Mouse (Mus musculus) hindbrain, embryonic 12.5 days (tissue): ENCODE results near the gene Fam219a. TPM values are rescaled to one million over a fixed set of nuclear protein-coding genes. Genes with fewer than 3 reads are reported as not detected.

Source experiments
- ATAC-seq: fragments of 200-750 bp; cut with Nextera tagmentation; 2 replicates; pipeline ENCODE4 v1.8.0; 2017; ENCODE audit warnings: moderate TSS enrichment; ENCODE audit not compliant: low FRiP score
- H3K27ac ChIP-seq: fragments of 300-500 bp; sonication (generic); 2 replicates; pipeline ENCODE4 v1.5.1; 2016; ENCODE audit warnings: mild to moderate bottlenecking
- H3K27me3 ChIP-seq: fragments of 300-500 bp; sonication (generic); 2 replicates; pipeline ENCODE4 v1.6.1; 2016; ENCODE audit warnings: mild to moderate bottlenecking
- H3K36me3 ChIP-seq: fragments of 300-500 bp; sonication (generic); 2 replicates; pipeline ENCODE4 v1.6.1; 2016; ENCODE audit warnings: mild to moderate bottlenecking
- H3K4me1 ChIP-seq: fragments of 300-500 bp; sonication (generic); 2 replicates; pipeline ENCODE4 v1.6.1; 2016
- H3K4me2 ChIP-seq: fragments of 300-500 bp; sonication (generic); replicated peaks from 2 replicates; pipeline ENCODE4 v1.6.1; 2016; ENCODE audit warnings: mild to moderate bottlenecking
- H3K4me3 ChIP-seq: fragments of 300-500 bp; sonication (generic); 2 replicates; pipeline ENCODE4 v1.5.1; 2016; ENCODE audit warnings: mild to moderate bottlenecking
- H3K9ac ChIP-seq: fragments of 300-500 bp; sonication (generic); 2 replicates; pipeline ENCODE4 v1.6.1; 2016; ENCODE audit warnings: mild to moderate bottlenecking, moderate library complexity
- H3K9me3 ChIP-seq: fragments of 300-500 bp; sonication (generic); replicated peaks from 2 replicates; pipeline ENCODE4 v1.6.1; 2016; ENCODE audit warnings: mild to moderate bottlenecking
- whole genome bisulfite sequencing: fragments of 180-500 bp; shearing (Covaris S2); methylation state at CpG from one replicate; pipeline ENCODE4 v1.1.7; 2016; 5-methylcytosine and 5-hydroxymethylcytosine counted together
- polyA plus RNA-seq: library from polyadenylated mRNA; unstranded; fragments of >200 nt; fragmentation: Nextera tagmentation; extraction: Ambion mirVana; gene quantifications from 2 replicates; pipeline ENCODE4 v1.2.1, GENCODE M21; 2016

The Fam219a gene
- polyA plus RNA-seq, 1 experiment from 2014 or later = 12.5 TPM

GRCm38 (mm10) chr4:41480254-41480653, 89.1 kb downstream of the Fam219a start:
- H3K36me3 ChIP-seq = peaks cover 20% of the 10 kb centered on the region; the same call in 1 of the 2 replicates
- no peaks in the 10 kb centered on the region for H3K9me3 ChIP-seq
- 83% methylated on average over 8 of the region's 8 CpGs for WGBS
- no peaks in the 10 kb centered on the region for H3K27me3 ChIP-seq
- H3K4me2 ChIP-seq = no peak overlapping the region
- H3K9ac ChIP-seq = no peak overlapping the region
- H3K4me1 ChIP-seq = no peaks in the 10 kb centered on the region
- ATAC-seq = no peak
- no peak overlapping the region for H3K27ac ChIP-seq
- no peak overlapping the region for H3K4me3 ChIP-seq

- H3K27me3 ChIP-seq = no peaks in the 10 kb centered on the region
- no peak overlapping the region for H3K27ac ChIP-seq
- WGBS = 96% methylated on average over 1 of the region's 1 CpGs
- no peak for ATAC-seq
- H3K4me3 ChIP-seq = no peak overlapping the region
- H3K4me1 ChIP-seq = no peaks in the 10 kb centered on the region
- H3K36me3 ChIP-seq = peaks cover 20% of the 10 kb centered on the region; the same call in 1 of the 2 replicates
- H3K9me3 ChIP-seq = no peaks in the 10 kb centered on the region
- H3K9ac ChIP-seq = no peak overlapping the region
- H3K4me2 ChIP-seq = no peak overlapping the region
Observed at GRCm38 (mm10) chr4:41479456-41479804, 89.9 kb downstream of the Fam219a start.

GRCm38 (mm10) chr4:41478751-41479455, 90.4 kb downstream of the Fam219a start:
- WGBS = 63% methylated on average over 4 of the region's 4 CpGs

GRCm38 (mm10) chr4:41477648-41478160, 91.6 kb downstream of the Fam219a start:
- WGBS = 87% methylated on average over 9 of the region's 9 CpGs
- Histone ChIP-seq H3K27ac (no peak overlapping the region), H3K27me3 (no peaks in the 10 kb centered on the region), H3K36me3 (peaks cover 20% of the 10 kb centered on the region; the same call in 1 of the 2 replicates), H3K4me2 (no peak overlapping the region), H3K4me1 (no peaks in the 10 kb centered on the region), H3K9me3 (no peaks in the 10 kb centered on the region), H3K9ac (no peak overlapping the region), H3K4me3 (no peak overlapping the region)
- no peak for ATAC-seq

More at GRCm38 (mm10) chr4:41478751-41479455, 90.4 kb downstream of the Fam219a start:
- H3K4me3 ChIP-seq = no peak overlapping the region
- H3K36me3 ChIP-seq = peaks cover 20% of the 10 kb centered on the region; the same call in 1 of the 2 replicates
- no peak overlapping the region for H3K9ac ChIP-seq
- H3K4me1 ChIP-seq = no peaks in the 10 kb centered on the region
- no peaks in the 10 kb centered on the region for H3K27me3 ChIP-seq
- H3K9me3 ChIP-seq = no peaks in the 10 kb centered on the region
- ATAC-seq = no peak
- H3K27ac ChIP-seq = no peak overlapping the region
- H3K4me2 ChIP-seq = no peak overlapping the region

- Histone ChIP-seq H3K4me1 (peaks cover 29% of the 10 kb centered on the region), H3K27me3 (no peaks in the 10 kb centered on the region), H3K27ac (peak overlapping the region; percentile 72), H3K9ac (no peak overlapping the region), H3K4me2 (no peak overlapping the region), H3K36me3 (no peaks in the 10 kb centered on the region), H3K9me3 (no peaks in the 10 kb centered on the region), H3K4me3 (no peak overlapping the region)
- ATAC-seq = no peak
- WGBS = 79% methylated on average over 1 of the region's 1 CpGs
Observed at GRCm38 (mm10) chr4:41471384-41471689, 98.0 kb downstream of the Fam219a start.

GRCm38 (mm10) chr4:41470684-41471383, 98.5 kb downstream of the Fam219a start:
- Histone ChIP-seq H3K27me3 (no peaks in the 10 kb centered on the region), H3K9me3 (no peaks in the 10 kb centered on the region), H3K36me3 (no peaks in the 10 kb centered on the region), H3K4me1 (peaks cover 31% of the 10 kb centered on the region), H3K4me2 (no peak overlapping the region), H3K27ac (peak overlapping the region; percentile 72), H3K4me3 (no peak overlapping the region), H3K9ac (no peak overlapping the region)
- 24% methylated on average over 5 of the region's 5 CpGs for WGBS
- peak; percentile 76 for ATAC-seq

- H3K4me2 ChIP-seq = no peak overlapping the region
- H3K9me3 ChIP-seq = no peaks in the 10 kb centered on the region
- H3K27ac ChIP-seq = peak overlapping the region; percentile 72
- 0 out of 2 replicates have a peak, but pooled peaks have one; percentile 3 for ATAC-seq
- no peak overlapping the region for H3K9ac ChIP-seq
- H3K4me3 ChIP-seq = no peak overlapping the region
- no peaks in the 10 kb centered on the region for H3K27me3 ChIP-seq
- H3K4me1 ChIP-seq = peaks cover 32% of the 10 kb centered on the region
- WGBS = 49% methylated on average over 7 of the region's 7 CpGs
- H3K36me3 ChIP-seq = no peaks in the 10 kb centered on the region
Observed at GRCm38 (mm10) chr4:41470051-41470683, 99.2 kb downstream of the Fam219a start.

- H3K27ac ChIP-seq = peak overlapping the region; percentile 32; the same call in 1 of the 2 replicates
- H3K36me3 ChIP-seq = no peaks in the 10 kb centered on the region
- H3K4me3 ChIP-seq = no peak overlapping the region
- no peaks in the 10 kb centered on the region for H3K9me3 ChIP-seq
- H3K4me2 ChIP-seq = no peak overlapping the region
- no peak for ATAC-seq
- H3K4me1 ChIP-seq = peaks cover 32% of the 10 kb centered on the region
- H3K9ac ChIP-seq = no peak overlapping the region
- no peaks in the 10 kb centered on the region for H3K27me3 ChIP-seq
- 79% methylated on average over 10 of the region's 10 CpGs for WGBS
Observed at GRCm38 (mm10) chr4:41469199-41469598, 100.1 kb downstream of the Fam219a start.

GRCm38 (mm10) chr4:41468396-41469080, 100.8 kb downstream of the Fam219a start:
- 60% methylated on average over 17 of the region's 17 CpGs for WGBS
- Histone ChIP-seq H3K36me3 (no peaks in the 10 kb centered on the region), H3K4me3 (no peak overlapping the region), H3K4me2 (no peak overlapping the region), H3K4me1 (peaks cover 37% of the 10 kb centered on the region), H3K9ac (no peak overlapping the region), H3K27ac (0 out of 2 replicates have a peak overlapping the region, but pooled peaks have one; percentile 32), H3K27me3 (no peaks in the 10 kb centered on the region), H3K9me3 (no peaks in the 10 kb centered on the region)
- ATAC-seq = no peak

Other genes starting within 250 kb of the Fam219a start
- gene Ubap1, start 220.5 kb downstream of the Fam219a start, polyA plus RNA-seq = 78.1 and 88.0 TPM in 2 replicates
- gene Kif24, start 104.7 kb downstream of the Fam219a start, polyA plus RNA-seq = 9.5 and 9.6 TPM in 2 replicates
- gene Nudt2, start 104.4 kb downstream of the Fam219a start, polyA plus RNA-seq = 56.9 and 59.5 TPM in 2 replicates
- 10.1 and 11.9 TPM in 2 replicates for gene AI464131, start 66.5 kb downstream of the Fam219a start, polyA plus RNA-seq
- 11.3 and 12.9 TPM in 2 replicates for gene 1110017D15Rik, start 52.2 kb downstream of the Fam219a start, polyA plus RNA-seq
- gene Dnaic1, start 237 bp upstream of the Fam219a start, polyA plus RNA-seq = 2.3 and 2.8 TPM in 2 replicates
- gene Enho, start 70.8 kb upstream of the Fam219a start, polyA plus RNA-seq = 73.6 and 78.6 TPM in 2 replicates
- 28.8 and 35.9 TPM in 2 replicates for gene Cntfr, start 127.6 kb upstream of the Fam219a start, polyA plus RNA-seq
- gene Il11ra1, start 130.5 kb upstream of the Fam219a start, polyA plus RNA-seq = 125 and 141 TPM in 2 replicates
- 55.6 and 66.5 TPM in 2 replicates for gene Rpp25l, start 144.0 kb upstream of the Fam219a start, polyA plus RNA-seq
- 191 and 199 TPM in 2 replicates for gene Dctn3, start 153.6 kb upstream of the Fam219a start, polyA plus RNA-seq
- 1.1 TPM in 2 replicates for gene Arid3c, start 161.6 kb upstream of the Fam219a start, polyA plus RNA-seq
- gene Galt, start 185.7 kb upstream of the Fam219a start, polyA plus RNA-seq = 31.0 and 33.4 TPM in 2 replicates
- 54.2 and 58.9 TPM in 2 replicates for gene Sigmar1, start 186.6 kb upstream of the Fam219a start, polyA plus RNA-seq
- 133 and 134 TPM in 2 replicates for gene Ccl27a, start 204.7 kb upstream of the Fam219a start, polyA plus RNA-seq